Mouse (Mus musculus): ENCODE data around the gene Dnase1. TPM values are rescaled to one million over a fixed set of nuclear protein-coding genes. Genes with fewer than 3 reads are reported as not detected.
"Not testable (repeated sequence)": the region's sequence is repeated elsewhere in the genome, so short reads cannot be mapped to it uniquely, and the experiment has no call there.

Dnase1 gene
- polyA plus RNA-seq, 1 experiment from 2014 or later = 4.2 TPM

DNA sequence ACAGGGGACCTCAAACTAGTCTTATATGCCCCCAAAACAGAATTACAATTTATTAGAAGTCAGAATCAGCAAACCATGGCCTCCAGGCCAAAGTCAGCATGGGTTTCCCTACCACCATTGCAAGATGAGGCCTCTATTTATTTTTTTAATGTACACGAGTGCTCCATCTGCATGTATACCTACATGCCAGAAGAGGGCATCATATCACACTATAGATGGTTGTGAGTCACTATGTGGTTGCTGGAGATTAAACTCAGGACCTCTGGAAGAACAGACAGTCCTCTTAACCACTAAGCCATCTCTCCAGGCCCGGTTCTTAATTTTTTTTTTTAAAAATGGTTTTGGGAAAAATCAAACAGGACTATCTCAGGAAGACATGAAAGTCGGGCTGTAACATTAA lies 17.1 kb downstream of the Dnase1 start:
- Histone ChIP-seq H3K4me2 (no peak overlapping the region), H3K4me1 (no peaks in the 10 kb centered on the region), H3K27ac (no peak overlapping the region), H3K4me3 (no peak overlapping the region), H3K36me3 (peaks cover 94% of the 10 kb centered on the region), H3K9ac (no peak overlapping the region), H3K9me3 (no peaks in the 10 kb centered on the region), H3K27me3 (no peaks in the 10 kb centered on the region)
- no peak for ATAC-seq (ENCODE audit: insufficient number of reproducible peaks, low FRiP score, low TSS enrichment, low read depth)
- 88% methylated on average over 3 of the region's 3 CpGs for WGBS

DNA sequence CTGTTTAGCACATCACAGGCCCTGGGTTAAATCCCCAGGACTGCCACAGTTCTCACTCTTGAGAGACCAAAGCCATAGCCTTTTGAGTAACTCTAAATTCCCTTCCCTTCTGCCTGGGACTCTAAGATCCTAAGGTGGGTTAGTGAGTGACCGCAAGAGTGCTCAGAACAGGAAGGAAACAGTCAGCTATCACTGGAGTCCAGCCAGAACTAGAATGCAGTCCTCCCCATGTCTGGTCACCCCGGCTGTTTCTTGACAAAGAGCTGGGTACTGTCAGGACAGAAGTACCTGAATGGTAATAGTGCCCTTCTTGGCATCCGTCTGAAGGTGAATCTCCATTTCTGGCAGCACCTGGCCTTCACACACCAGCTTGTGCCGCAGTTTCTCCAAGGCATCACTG lies 28.2 kb downstream of the Dnase1 start:
- H3K36me3 ChIP-seq = peaks cover 82% of the 10 kb centered on the region
- H3K27me3 ChIP-seq = no peaks in the 10 kb centered on the region
- H3K4me3 ChIP-seq = no peak overlapping the region
- no peak overlapping the region for H3K27ac ChIP-seq
- no peaks in the 10 kb centered on the region for H3K9me3 ChIP-seq
- H3K4me1 ChIP-seq = no peaks in the 10 kb centered on the region
- H3K9ac ChIP-seq = no peak overlapping the region
- WGBS = 95% methylated on average over 4 of the region's 4 CpGs
- ATAC-seq (ENCODE audit: insufficient number of reproducible peaks, low FRiP score, low TSS enrichment, low read depth) = no peak
- H3K4me2 ChIP-seq = no peak overlapping the region

DNA sequence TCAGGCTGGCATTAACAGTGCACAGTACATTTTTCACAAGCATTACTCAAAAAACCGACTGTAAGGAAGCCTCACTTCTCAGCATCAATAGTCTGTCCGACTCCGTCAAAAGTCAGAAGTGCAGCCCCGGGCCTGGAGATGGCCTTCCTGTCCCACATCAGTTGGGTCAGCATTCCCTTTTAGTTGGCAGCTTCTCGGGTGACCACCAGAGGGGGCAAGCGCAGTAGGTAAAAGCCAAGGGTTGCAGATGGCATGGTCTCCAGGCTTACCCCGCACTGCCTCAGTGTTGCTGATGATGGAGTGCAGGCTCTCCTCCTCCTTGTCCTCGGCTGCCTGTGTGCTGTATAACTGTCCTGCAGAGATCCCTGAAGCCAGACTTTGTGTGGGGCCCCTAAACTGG lies 31.8 kb downstream of the Dnase1 start:
- no peak overlapping the region for H3K27ac ChIP-seq
- no peaks in the 10 kb centered on the region for H3K27me3 ChIP-seq
- peaks cover 50% of the 10 kb centered on the region for H3K36me3 ChIP-seq
- 0 out of 2 replicates have a peak, but pooled peaks have one; percentile 52 for ATAC-seq (ENCODE audit: insufficient number of reproducible peaks, low FRiP score, low TSS enrichment, low read depth)
- no peak overlapping the region for H3K4me2 ChIP-seq
- no peaks in the 10 kb centered on the region for H3K9me3 ChIP-seq
- no peaks in the 10 kb centered on the region for H3K4me1 ChIP-seq
- no peak overlapping the region for H3K4me3 ChIP-seq
- WGBS = 62% methylated on average over 8 of the region's 8 CpGs
- no peak overlapping the region for H3K9ac ChIP-seq

DNA sequence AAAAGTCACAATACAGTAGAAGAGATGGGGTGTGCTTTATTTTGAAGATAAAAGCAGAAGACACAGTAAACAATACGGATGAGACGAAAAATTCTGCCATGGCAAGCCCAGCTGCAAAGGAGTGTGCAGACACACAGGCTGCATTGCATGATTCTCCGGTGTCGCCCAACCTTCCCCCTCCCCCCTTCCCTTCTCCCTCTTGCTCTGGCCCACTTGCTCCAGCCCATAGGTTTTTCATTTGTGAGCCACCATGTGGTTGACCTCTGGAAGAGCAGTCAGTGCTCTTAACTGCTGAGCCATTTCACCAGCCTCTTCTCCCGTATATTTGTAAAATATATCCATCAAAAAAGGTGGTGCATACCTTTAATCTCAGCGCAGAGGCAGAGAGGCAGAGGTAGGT lies 37.6 kb downstream of the Dnase1 start:
- ATAC-seq (ENCODE audit: insufficient number of reproducible peaks, low FRiP score, low TSS enrichment, low read depth) = no peak
- Histone ChIP-seq H3K27ac (no peak overlapping the region), H3K36me3 (no peaks in the 10 kb centered on the region), H3K9me3 (no peaks in the 10 kb centered on the region), H3K4me2 (no peak overlapping the region), H3K27me3 (no peaks in the 10 kb centered on the region), H3K4me1 (peaks cover 18% of the 10 kb centered on the region), H3K4me3 (no peak overlapping the region), H3K9ac (no peak overlapping the region)
- 66% methylated on average over 6 of the region's 6 CpGs for WGBS

DNA sequence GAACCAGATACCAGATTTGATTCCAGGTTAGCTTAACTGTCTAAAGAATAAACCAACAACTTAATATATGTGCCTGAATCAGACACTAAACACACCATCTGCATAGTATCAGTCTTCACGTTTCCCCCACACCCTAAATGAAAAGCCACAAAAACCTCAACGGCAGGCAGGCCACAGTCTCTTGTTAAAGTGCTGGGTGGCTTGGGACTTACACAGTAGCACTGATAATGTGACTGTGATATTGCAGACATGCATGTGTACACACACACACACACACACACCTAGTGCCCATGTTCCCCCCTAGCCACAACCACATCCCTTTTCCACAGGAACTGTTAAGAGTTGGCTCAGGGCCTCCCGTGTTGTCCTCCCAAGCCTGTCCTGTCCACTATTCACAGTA lies 38.1 kb downstream of the Dnase1 start:
- H3K9me3 ChIP-seq = no peaks in the 10 kb centered on the region
- H3K27ac ChIP-seq = no peak overlapping the region
- H3K36me3 ChIP-seq = no peaks in the 10 kb centered on the region
- 72% methylated on average over 3 of the region's 3 CpGs for WGBS
- no peak overlapping the region for H3K4me3 ChIP-seq
- no peak overlapping the region for H3K9ac ChIP-seq
- no peaks in the 10 kb centered on the region for H3K27me3 ChIP-seq
- no peak overlapping the region for H3K4me2 ChIP-seq
- H3K4me1 ChIP-seq = peaks cover 18% of the 10 kb centered on the region
- no peak for ATAC-seq (ENCODE audit: insufficient number of reproducible peaks, low FRiP score, low TSS enrichment, low read depth)

DNA sequence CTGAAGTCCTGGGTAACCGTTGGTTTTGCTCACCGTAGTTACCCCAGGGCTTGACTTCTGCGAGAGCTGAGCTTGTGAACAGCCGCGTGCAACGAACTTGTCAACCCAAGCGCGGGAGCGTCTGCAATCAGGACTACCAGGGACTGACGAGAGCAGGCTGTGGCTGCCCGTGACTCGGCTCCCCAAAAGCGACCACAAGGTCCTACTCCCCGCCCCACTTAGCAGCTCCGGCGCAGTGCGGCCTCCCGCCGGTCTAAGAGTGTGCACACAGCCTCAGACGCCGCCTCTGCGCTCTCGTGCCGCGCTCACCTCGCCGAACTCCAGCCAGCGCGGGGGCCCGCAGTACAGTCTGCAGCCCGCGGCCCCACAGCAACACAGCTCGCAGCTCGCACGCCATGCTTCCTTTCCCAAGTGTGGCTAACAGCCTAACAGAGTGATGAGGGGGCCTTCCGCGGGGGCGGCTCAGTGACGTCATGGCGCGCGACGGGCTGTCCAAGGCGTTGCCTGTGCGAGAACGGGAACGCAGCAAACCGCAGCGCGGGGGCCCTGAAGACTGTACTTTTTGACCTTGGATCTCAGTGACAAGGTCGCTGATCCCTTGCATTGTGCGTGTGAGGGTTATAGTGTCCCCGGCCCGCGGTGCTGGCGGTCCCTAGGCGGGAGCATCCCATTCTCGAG lies 40.8 kb downstream of the Dnase1 start, which contains the start of gene Trap1:
Trap1 (minus strand) TSS at position 444 of the 678 bp plus-strand sequence.
- Histone ChIP-seq H3K4me3 (peak within 1 kb of the TSS; percentile 95), H3K9me3 (no peaks in the 10 kb centered on the region), H3K36me3 (peaks cover 12% of the 10 kb centered on the region), H3K9ac (peak within 1 kb of the TSS; percentile 90), H3K27me3 (no peaks in the 10 kb centered on the region), H3K27ac (peak within 1 kb of the TSS; percentile 93), H3K4me1 (peaks cover 18% of the 10 kb centered on the region), H3K4me2 (peak within 1 kb of the TSS; percentile 58)
- under 1% methylated on average over 58 of the region's 58 CpGs for WGBS
- ATAC-seq (ENCODE audit: insufficient number of reproducible peaks, low FRiP score, low TSS enrichment, low read depth) = peak; percentile 95

DNA sequence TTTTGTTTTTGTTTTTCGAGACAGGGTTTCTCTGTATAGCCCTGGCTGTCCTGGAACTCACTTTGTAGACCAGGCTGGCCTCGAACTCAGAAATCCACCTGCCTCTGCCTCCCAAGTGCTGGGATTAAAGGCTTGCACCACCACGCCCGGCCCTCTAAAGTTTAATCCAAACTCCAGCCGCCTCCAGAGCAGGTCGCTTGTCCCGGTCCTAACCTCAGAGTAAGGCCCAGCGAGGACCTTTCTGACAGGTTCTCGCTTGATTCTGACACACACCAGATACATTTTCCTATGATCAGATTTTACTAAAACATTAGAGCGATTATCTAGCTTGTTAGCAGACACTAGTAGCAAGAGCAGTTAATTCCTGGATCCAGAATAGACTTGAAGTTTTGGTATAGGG lies 41.6 kb downstream of the Dnase1 start:
- H3K27ac ChIP-seq; H3K9me3 ChIP-seq; H3K9ac ChIP-seq; ATAC-seq (ENCODE audit: insufficient number of reproducible peaks, low FRiP score, low TSS enrichment, low read depth); H3K27me3 ChIP-seq: not testable (repeated sequence)
- WGBS = 65% methylated on average over 10 of the region's 10 CpGs
- H3K4me3 ChIP-seq = peak overlapping the region; percentile 95
- peaks cover 14% of the 10 kb centered on the region for H3K36me3 ChIP-seq
- peaks cover 18% of the 10 kb centered on the region for H3K4me1 ChIP-seq
- peak overlapping the region; percentile 58 for H3K4me2 ChIP-seq

DNA sequence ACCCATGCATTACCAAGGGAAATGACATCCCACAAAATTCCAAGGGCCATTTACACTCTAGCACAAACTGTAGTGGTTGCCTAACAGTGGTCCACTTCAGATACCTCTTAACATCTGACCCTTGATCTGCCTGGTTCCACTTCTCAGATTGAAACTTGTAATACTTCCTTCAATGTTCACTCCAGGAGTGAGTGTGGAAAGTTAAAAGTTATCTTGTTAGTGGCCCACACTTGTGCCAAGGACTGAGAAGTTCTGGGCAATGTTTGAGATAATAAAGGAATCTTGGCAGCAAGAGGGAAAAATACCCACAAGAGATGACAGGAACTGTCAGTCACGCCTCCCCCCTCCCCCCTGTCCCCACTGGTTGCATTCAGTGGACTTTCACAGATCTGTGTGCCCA lies 42.9 kb downstream of the Dnase1 start:
- Histone ChIP-seq H3K4me3 (no peak overlapping the region), H3K9ac (no peak overlapping the region), H3K36me3 (peaks cover 23% of the 10 kb centered on the region), H3K9me3 (no peaks in the 10 kb centered on the region), H3K27me3 (no peaks in the 10 kb centered on the region), H3K4me1 (peaks cover 18% of the 10 kb centered on the region), H3K27ac (no peak overlapping the region), H3K4me2 (no peak overlapping the region)
- 68% methylated on average over 1 of the region's 1 CpGs for WGBS
- no peak for ATAC-seq (ENCODE audit: insufficient number of reproducible peaks, low FRiP score, low TSS enrichment, low read depth)

DNA sequence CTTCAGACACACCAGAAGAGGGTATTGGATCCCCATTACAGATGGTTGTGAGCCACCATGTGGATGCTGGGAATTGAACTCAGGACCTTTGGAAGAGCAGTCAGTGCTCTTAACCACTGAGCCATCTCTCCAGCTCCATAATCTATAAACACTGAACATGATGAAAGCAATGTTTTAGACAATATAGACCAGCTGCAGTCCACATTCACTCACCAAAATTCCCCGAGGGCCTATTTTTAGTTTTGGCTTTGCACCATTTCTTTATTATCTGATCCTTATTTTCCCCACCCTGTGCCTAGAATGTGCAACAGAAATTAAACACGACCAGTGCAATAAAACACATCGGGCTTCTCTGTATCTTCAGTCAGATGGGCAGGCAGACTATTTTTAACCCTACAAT lies 43.7 kb downstream of the Dnase1 start:
- not testable (repeated sequence) for H3K4me3 ChIP-seq; H3K9me3 ChIP-seq; H3K27me3 ChIP-seq; H3K27ac ChIP-seq; H3K9ac ChIP-seq; H3K4me2 ChIP-seq; ATAC-seq (ENCODE audit: insufficient number of reproducible peaks, low FRiP score, low TSS enrichment, low read depth)
- H3K4me1 ChIP-seq = peaks cover 16% of the 10 kb centered on the region
- peaks cover 30% of the 10 kb centered on the region for H3K36me3 ChIP-seq
- WGBS = 54% methylated on average over 3 of the region's 3 CpGs

DNA sequence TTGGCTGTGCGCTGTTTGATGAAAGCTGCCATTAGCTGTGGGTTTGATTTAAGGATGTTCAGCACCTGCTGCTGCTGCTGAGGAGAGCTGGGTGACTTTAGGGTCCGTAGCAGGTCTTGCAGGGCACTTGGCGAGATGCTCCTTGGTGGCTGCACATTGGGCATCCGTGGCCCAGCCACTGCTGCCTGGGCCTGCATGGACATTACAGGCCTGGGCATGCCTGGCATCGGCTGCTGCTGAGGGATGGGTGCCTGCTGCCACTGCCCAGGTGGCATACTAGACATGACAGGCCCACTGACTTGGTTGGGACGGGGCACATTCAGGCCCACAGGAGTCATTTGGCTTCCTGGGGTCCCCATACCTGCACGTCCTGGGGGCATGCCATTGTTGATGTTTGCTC lies 48.3 kb downstream of the Dnase1 start:
- WGBS = 92% methylated on average over 7 of the region's 7 CpGs
- H3K36me3 ChIP-seq = peaks cover 75% of the 10 kb centered on the region
- H3K9me3 ChIP-seq = no peaks in the 10 kb centered on the region
- H3K4me3 ChIP-seq = no peak overlapping the region
- no peak overlapping the region for H3K27ac ChIP-seq
- no peaks in the 10 kb centered on the region for H3K27me3 ChIP-seq
- H3K4me1 ChIP-seq = no peaks in the 10 kb centered on the region
- no peak for ATAC-seq (ENCODE audit: insufficient number of reproducible peaks, low FRiP score, low TSS enrichment, low read depth)
- no peak overlapping the region for H3K4me2 ChIP-seq
- no peak overlapping the region for H3K9ac ChIP-seq

DNA sequence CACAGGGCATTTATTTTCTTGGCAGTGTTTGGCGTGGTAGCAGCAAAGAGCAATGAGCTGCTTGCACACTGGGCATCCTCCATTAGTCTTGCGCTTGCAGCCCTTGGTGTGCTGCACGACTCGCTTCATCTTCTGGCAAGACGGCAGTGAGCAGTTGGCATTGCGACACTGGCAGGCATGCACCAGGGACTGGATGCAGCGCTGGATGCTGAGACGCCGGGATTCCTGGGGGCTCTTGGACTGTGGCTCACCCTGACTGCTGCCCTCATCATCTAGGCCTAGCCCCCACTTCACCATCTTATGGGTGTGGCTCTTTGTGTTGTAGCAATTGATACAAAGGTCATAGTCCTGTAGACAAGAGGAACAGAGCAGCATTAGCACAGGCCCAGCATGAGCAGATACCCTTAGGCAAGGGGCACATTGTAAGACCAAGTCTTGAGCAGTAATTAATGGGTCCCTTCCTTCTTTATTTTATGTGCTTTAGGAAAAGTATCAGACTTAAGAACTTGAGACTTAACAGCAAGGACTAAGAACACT lies 49.2 kb downstream of the Dnase1 start:
- Histone ChIP-seq H3K9me3 (no peaks in the 10 kb centered on the region), H3K9ac (no peak overlapping the region), H3K4me3 (no peak overlapping the region), H3K27me3 (no peaks in the 10 kb centered on the region), H3K36me3 (peaks cover 84% of the 10 kb centered on the region), H3K4me1 (no peaks in the 10 kb centered on the region), H3K27ac (no peak overlapping the region), H3K4me2 (no peak overlapping the region)
- ATAC-seq (ENCODE audit: insufficient number of reproducible peaks, low FRiP score, low TSS enrichment, low read depth) = no peak
- WGBS = 95% methylated on average over 9 of the region's 9 CpGs

DNA sequence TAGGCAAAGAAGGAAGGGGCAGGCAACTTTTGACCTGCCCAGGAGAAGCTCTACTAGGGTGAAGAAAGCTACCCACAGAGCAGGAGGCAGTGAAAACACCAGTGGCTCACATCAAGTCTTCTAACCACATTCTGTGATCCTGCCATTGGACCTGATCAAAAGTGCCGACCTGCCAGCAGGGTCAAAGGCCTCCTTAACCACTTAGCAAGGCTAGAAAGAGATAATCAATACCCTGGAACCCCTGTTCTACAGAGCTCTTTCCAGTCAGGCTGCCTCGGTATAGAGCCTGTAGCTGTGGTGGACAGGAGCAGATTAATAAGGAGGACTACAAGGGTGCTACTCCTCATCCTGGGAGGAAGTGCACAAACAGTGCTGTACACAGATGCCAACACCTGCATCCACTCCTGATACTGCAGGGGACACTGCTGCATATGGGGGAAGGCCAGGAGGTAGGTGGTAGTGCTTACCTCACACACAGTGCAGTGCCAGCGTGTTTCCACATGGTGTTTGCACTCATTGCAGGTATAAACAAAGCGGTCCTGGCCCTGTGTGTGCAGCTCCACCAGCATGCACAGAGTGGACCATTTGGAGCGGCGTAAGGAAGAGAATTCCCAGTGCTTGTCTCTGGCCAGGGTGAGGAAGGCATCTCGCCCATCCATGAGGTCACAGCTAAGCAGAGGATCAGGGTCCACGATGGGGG lies 50.6 kb downstream of the Dnase1 start:
- Histone ChIP-seq H3K27me3 (no peaks in the 10 kb centered on the region), H3K9ac (no peak overlapping the region), H3K4me2 (no peak overlapping the region), H3K9me3 (no peaks in the 10 kb centered on the region), H3K27ac (no peak overlapping the region), H3K36me3 (peaks cover 87% of the 10 kb centered on the region), H3K4me3 (no peak overlapping the region), H3K4me1 (no peaks in the 10 kb centered on the region)
- 0 out of 2 replicates have a peak, but pooled peaks have one; percentile 32 for ATAC-seq (ENCODE audit: insufficient number of reproducible peaks, low FRiP score, low TSS enrichment, low read depth)
- 92% methylated on average over 8 of the region's 8 CpGs for whole genome bisulfite sequencing
